Mouse (Mus musculus) olfactory bulb, adult 2 months (tissue): ENCODE measurements at regions not wholly inside any gene's neighbourhood (a gene's known extent, or its start where the extent isn't known, plus 50 kb on each side); places are given as distances from the start of the nearest gene placed in this dataset.

Experiments used
- CTCF ChIP-seq: fragments of 200-500 bp; IDR thresholded peaks from 2 replicates; pipeline ENCODE4 v1.5.1; 2012; ENCODE audit warnings: low read depth, mild to moderate bottlenecking, low read length, moderate library complexity; ENCODE audit not compliant: insufficient read depth
- POLR2A ChIP-seq: fragments of 200-500 bp; IDR thresholded peaks from 2 replicates; pipeline ENCODE4 v1.6.1; 2012; ENCODE audit warnings: mild to moderate bottlenecking, low read depth, low read length, moderate library complexity; ENCODE audit not compliant: insufficient read depth

- TF ChIP-seq POLR2A (no peak), CTCF (no peak)
Observed at GRCm38 (mm10) chr9:61589727-61590299, 217.6 kb downstream of the Tle3 start.
